Mouse (Mus musculus): Measurements from ENCODE around the gene 1500009C09Rik. TPM values are rescaled to one million over a fixed set of nuclear protein-coding genes. Genes with fewer than 3 reads are reported as not detected.
A peak's percentile ranks its signal among the peaks of the same experiment; 100 is the strongest.

Gene 1500009C09Rik
- polyA plus RNA-seq, 1 experiment from 2014 or later, result not detected

GRCm38 (mm10) chr15:82211911-82212751, 40.1 kb upstream of the 1500009C09Rik start:
- H3K4me3 ChIP-seq (replicated peaks; ENCODE audit: low read depth, low read length), result peak overlapping the region; percentile 48
- ATAC-seq (replicated peaks; ENCODE audit: low FRiP score, low read depth) (no peak; the same call in 1 of the 2 replicates), DNase-seq (ENCODE audit: low spot score) (peak; percentile 28)
- peak overlapping the region; percentile 35; the same call in 1 of the 2 replicates for H3K9ac ChIP-seq (ENCODE audit: low read depth, low read length)
- under 1% methylated on average over 75 of the region's 112 CpGs for WGBS
- H3K27ac ChIP-seq, result no peak overlapping the region
- H3K4me2 ChIP-seq (ENCODE audit: low read length), result peak overlapping the region; percentile 81
- H3K4me1 ChIP-seq (replicated peaks; ENCODE audit: insufficient read depth, low read length), result peaks cover 11% of the 10 kb centered on the region; the same call in 1 of the 2 replicates
- H3K36me3 ChIP-seq (ENCODE audit: insufficient read depth, low read length), result no peaks in the 10 kb centered on the region
- H3K27me3 ChIP-seq (ENCODE audit: insufficient read depth, low read length), result peaks cover 54% of the 10 kb centered on the region
- TF ChIP-seq CTCF (IDR thresholded peaks at IDR 0.05; ENCODE audit: low read depth), result peak; percentile 15; the same call in 1 of the 2 replicates
- H3K9me3 ChIP-seq (replicated peaks; ENCODE audit: low read length), result no peaks in the 10 kb centered on the region

- H3K4me2 ChIP-seq (ENCODE audit: low read length), result peak within 1 kb of the TSS; percentile 81
- no peaks in the 10 kb centered on the region for H3K9me3 ChIP-seq (replicated peaks; ENCODE audit: low read length)
- H3K4me1 ChIP-seq (replicated peaks; ENCODE audit: insufficient read depth, low read length), result peaks cover 11% of the 10 kb centered on the region; the same call in 1 of the 2 replicates
- no peak within 1 kb of the TSS for H3K27ac ChIP-seq
- no peak for ATAC-seq (replicated peaks; ENCODE audit: low FRiP score, low read depth)
- WGBS, result under 1% methylated on average over 16 of the region's 34 CpGs
- H3K9ac ChIP-seq (ENCODE audit: low read depth, low read length), result peak within 1 kb of the TSS; percentile 35; the same call in 1 of the 2 replicates
- H3K27me3 ChIP-seq (ENCODE audit: insufficient read depth, low read length), result peaks cover 51% of the 10 kb centered on the region
- no peak for TF ChIP-seq CTCF (IDR thresholded peaks at IDR 0.05; ENCODE audit: low read depth)
- no peaks in the 10 kb centered on the region for H3K36me3 ChIP-seq (ENCODE audit: insufficient read depth, low read length)
- DNase-seq (ENCODE audit: low spot score), result no peak
- peak within 1 kb of the TSS; percentile 48 for H3K4me3 ChIP-seq (replicated peaks; ENCODE audit: low read depth, low read length)
Observed at GRCm38 (mm10) chr15:82212752-82213063, 39.5 kb upstream of the 1500009C09Rik start, which contains the start of gene Shisa8. Gene Shisa8 (minus strand): TSS chr15:82212815.

- whole genome bisulfite sequencing, result 5% methylated on average over 4 of the region's 4 CpGs
- H3K4me1 ChIP-seq (replicated peaks; ENCODE audit: insufficient read depth, low read length), result peaks cover 11% of the 10 kb centered on the region; the same call in 1 of the 2 replicates
- no peak for ATAC-seq (replicated peaks; ENCODE audit: low FRiP score, low read depth)
- H3K9ac ChIP-seq (ENCODE audit: low read depth, low read length), result no peak overlapping the region
- no peak overlapping the region for H3K4me2 ChIP-seq (ENCODE audit: low read length)
- H3K27me3 ChIP-seq (ENCODE audit: insufficient read depth, low read length), result peaks cover 48% of the 10 kb centered on the region
- TF ChIP-seq CTCF (IDR thresholded peaks at IDR 0.05; ENCODE audit: low read depth), result no peak
- DNase-seq (ENCODE audit: low spot score), result no peak
- no peaks in the 10 kb centered on the region for H3K9me3 ChIP-seq (replicated peaks; ENCODE audit: low read length)
- H3K27ac ChIP-seq, result no peak overlapping the region
- H3K36me3 ChIP-seq (ENCODE audit: insufficient read depth, low read length), result no peaks in the 10 kb centered on the region
- no peak overlapping the region for H3K4me3 ChIP-seq (replicated peaks; ENCODE audit: low read depth, low read length)
Observed at GRCm38 (mm10) chr15:82213222-82213621, 39.0 kb upstream of the 1500009C09Rik start.

GRCm38 (mm10) chr15:82215332-82216046, 36.7 kb upstream of the 1500009C09Rik start:
- WGBS, result 51% methylated on average over 11 of the region's 11 CpGs
- ATAC-seq (replicated peaks; ENCODE audit: low FRiP score, low read depth), result no peak
- Histone ChIP-seq H3K9ac (ENCODE audit: low read depth, low read length) (no peak overlapping the region), H3K27ac (no peak overlapping the region), H3K4me3 (replicated peaks; ENCODE audit: low read depth, low read length) (no peak overlapping the region), H3K9me3 (replicated peaks; ENCODE audit: low read length) (no peaks in the 10 kb centered on the region), H3K4me2 (ENCODE audit: low read length) (no peak overlapping the region), H3K4me1 (replicated peaks; ENCODE audit: insufficient read depth, low read length) (peaks cover 11% of the 10 kb centered on the region; the same call in 1 of the 2 replicates), H3K27me3 (ENCODE audit: insufficient read depth, low read length) (peaks cover 43% of the 10 kb centered on the region), H3K36me3 (ENCODE audit: insufficient read depth, low read length) (no peaks in the 10 kb centered on the region)
- no peak for DNase-seq (ENCODE audit: low spot score)
- TF ChIP-seq CTCF (IDR thresholded peaks at IDR 0.05; ENCODE audit: low read depth), result no peak

- Histone ChIP-seq H3K36me3 (ENCODE audit: insufficient read depth, low read length) (no peaks in the 10 kb centered on the region), H3K9me3 (replicated peaks; ENCODE audit: low read length) (no peaks in the 10 kb centered on the region), H3K4me1 (replicated peaks; ENCODE audit: insufficient read depth, low read length) (peaks cover 11% of the 10 kb centered on the region; the same call in 1 of the 2 replicates), H3K27me3 (ENCODE audit: insufficient read depth, low read length) (peaks cover 37% of the 10 kb centered on the region), H3K27ac (no peak overlapping the region), H3K4me2 (ENCODE audit: low read length) (no peak overlapping the region), H3K4me3 (replicated peaks; ENCODE audit: low read depth, low read length) (no peak overlapping the region), H3K9ac (ENCODE audit: low read depth, low read length) (no peak overlapping the region)
- ATAC-seq (replicated peaks; ENCODE audit: low FRiP score, low read depth), result no peak
- 51% methylated on average over 20 of the region's 20 CpGs for WGBS
- DNase-seq (ENCODE audit: low spot score), result no peak
- TF ChIP-seq CTCF (IDR thresholded peaks at IDR 0.05; ENCODE audit: low read depth), result no peak
Observed at GRCm38 (mm10) chr15:82216142-82216827, 35.9 kb upstream of the 1500009C09Rik start.

- Histone ChIP-seq H3K9ac (ENCODE audit: low read depth, low read length) (no peak overlapping the region), H3K27me3 (ENCODE audit: insufficient read depth, low read length) (peaks cover 30% of the 10 kb centered on the region), H3K4me2 (ENCODE audit: low read length) (no peak overlapping the region), H3K36me3 (ENCODE audit: insufficient read depth, low read length) (no peaks in the 10 kb centered on the region), H3K4me1 (replicated peaks; ENCODE audit: insufficient read depth, low read length) (peaks cover 6% of the 10 kb centered on the region; the same call in 1 of the 2 replicates), H3K4me3 (replicated peaks; ENCODE audit: low read depth, low read length) (no peak overlapping the region), H3K9me3 (replicated peaks; ENCODE audit: low read length) (no peaks in the 10 kb centered on the region), H3K27ac (no peak overlapping the region)
- no peak for DNase-seq (ENCODE audit: low spot score)
- TF ChIP-seq CTCF (IDR thresholded peaks at IDR 0.05; ENCODE audit: low read depth), result peak; percentile 18; the same call in 1 of the 2 replicates
- no peak for ATAC-seq (replicated peaks; ENCODE audit: low FRiP score, low read depth)
- 40% methylated on average over 7 of the region's 7 CpGs for WGBS
Observed at GRCm38 (mm10) chr15:82217039-82217438, 35.2 kb upstream of the 1500009C09Rik start.
